Mouse (Mus musculus): ENCODE measurements at regions not wholly inside any gene's neighbourhood (a gene's known extent, or its start where the extent isn't known, plus 50 kb on each side); places are given as distances from the start of the nearest gene placed in this dataset.

GRCm38 (mm10) chr15:27321915-27322665 is 144.4 kb upstream of the Ank start:
- TF ChIP-seq CTCF (IDR thresholded peaks at IDR 0.05), result no peak
- TF ChIP-seq EP300 (IDR thresholded peaks at IDR 0.05), result no peak
